Mouse (Mus musculus): ENCODE measurements at regions not wholly inside any gene's neighbourhood (a gene's known extent, or its start where the extent isn't known, plus 50 kb on each side); places are given as distances from the start of the nearest gene placed in this dataset.

DNA sequence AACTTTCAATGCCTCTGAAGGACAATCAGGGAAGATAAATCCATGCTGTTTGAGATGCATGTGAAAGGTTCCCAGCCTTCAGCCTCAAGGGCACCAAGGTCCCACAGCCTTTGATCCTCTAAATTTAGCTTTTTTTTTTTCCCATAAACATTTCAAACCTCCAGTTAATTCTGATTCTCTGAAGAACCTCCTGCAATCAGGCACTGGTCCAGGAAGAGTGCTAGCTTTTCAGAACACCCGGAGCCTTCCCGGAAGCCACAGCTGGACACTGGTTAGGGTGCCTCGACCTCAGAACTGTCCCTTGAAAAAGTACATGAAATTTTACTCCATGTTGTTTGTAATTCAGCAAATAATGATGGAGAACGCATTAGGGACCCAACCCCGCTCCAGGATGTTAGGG, 348.9 kb downstream of the Prdm2 start:
- no peaks in the 10 kb centered on the region for H3K9me3 ChIP-seq (ENCODE audit: control insufficient read depth, low read length)
- no peaks in the 10 kb centered on the region for H3K4me1 ChIP-seq (ENCODE audit: control insufficient read depth in 2 of 2, insufficient read depth in 2 of 2, low read length in 2 of 2)
- WGBS = 70% methylated on average over 5 of the region's 5 CpGs
- H3K27me3 ChIP-seq (ENCODE audit: control insufficient read depth, insufficient read depth, low read length) = no peaks in the 10 kb centered on the region
- no peak overlapping the region for H3K4me2 ChIP-seq (ENCODE audit: low read length)
- no peak overlapping the region for H3K4me3 ChIP-seq (ENCODE audit: control insufficient read depth in 1 of 2, insufficient read depth in 1 of 2, low read depth in 1 of 2, low read length in 2 of 2)
- H3K27ac ChIP-seq (replicated peaks in 1 of 2; ENCODE audit: control insufficient read depth in 1 of 2, insufficient read depth in 1 of 2, low read depth in 2 of 2, low read length in 2 of 2) = no peak overlapping the region
- H3K9ac ChIP-seq (ENCODE audit: low read length) = no peak overlapping the region
- no peaks in the 10 kb centered on the region for H3K36me3 ChIP-seq (ENCODE audit: control insufficient read depth, insufficient read depth, low read length)
- ATAC-seq (ENCODE audit: insufficient number of reproducible peaks, insufficient read depth, low FRiP score, low read depth) = no peak

DNA sequence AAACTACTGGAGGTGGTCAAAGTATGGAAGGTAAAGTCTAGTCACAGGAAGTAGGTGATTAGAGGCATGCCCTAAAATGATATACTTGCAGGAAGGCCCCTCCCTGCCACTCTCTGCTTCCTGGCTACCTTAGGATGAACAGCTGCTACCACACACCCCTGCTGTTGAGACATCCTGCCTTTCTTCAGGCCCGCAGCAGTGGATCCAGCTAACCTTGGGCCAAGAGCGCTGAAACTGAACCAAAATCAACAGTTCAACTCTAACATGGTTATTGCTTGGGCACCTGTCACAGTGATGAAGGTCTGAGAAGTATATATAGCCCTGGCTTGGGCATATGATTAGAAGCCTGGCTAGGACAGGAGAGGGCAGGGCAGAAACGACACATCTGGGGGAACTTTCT, 352.4 kb downstream of the Prdm2 start:
- Histone ChIP-seq H3K4me2 (ENCODE audit: low read length) (no peak overlapping the region), H3K36me3 (ENCODE audit: control insufficient read depth, insufficient read depth, low read length) (no peaks in the 10 kb centered on the region), H3K9me3 (ENCODE audit: control insufficient read depth, low read length) (no peaks in the 10 kb centered on the region), H3K9ac (ENCODE audit: low read length) (no peak overlapping the region), H3K4me1 (ENCODE audit: control insufficient read depth in 2 of 2, insufficient read depth in 2 of 2, low read length in 2 of 2) (peaks cover 7 to 9% of the 10 kb centered on the region in 2 experiments), H3K27ac (replicated peaks in 1 of 2; ENCODE audit: control insufficient read depth in 1 of 2, insufficient read depth in 1 of 2, low read depth in 2 of 2, low read length in 2 of 2) (no peak overlapping the region), H3K27me3 (ENCODE audit: control insufficient read depth, insufficient read depth, low read length) (no peaks in the 10 kb centered on the region), H3K4me3 (ENCODE audit: control insufficient read depth in 1 of 2, insufficient read depth in 1 of 2, low read depth in 1 of 2, low read length in 2 of 2) (no peak overlapping the region)
- 81% methylated on average over 3 of the region's 3 CpGs for WGBS
- no peak for ATAC-seq (ENCODE audit: insufficient number of reproducible peaks, insufficient read depth, low FRiP score, low read depth)

DNA sequence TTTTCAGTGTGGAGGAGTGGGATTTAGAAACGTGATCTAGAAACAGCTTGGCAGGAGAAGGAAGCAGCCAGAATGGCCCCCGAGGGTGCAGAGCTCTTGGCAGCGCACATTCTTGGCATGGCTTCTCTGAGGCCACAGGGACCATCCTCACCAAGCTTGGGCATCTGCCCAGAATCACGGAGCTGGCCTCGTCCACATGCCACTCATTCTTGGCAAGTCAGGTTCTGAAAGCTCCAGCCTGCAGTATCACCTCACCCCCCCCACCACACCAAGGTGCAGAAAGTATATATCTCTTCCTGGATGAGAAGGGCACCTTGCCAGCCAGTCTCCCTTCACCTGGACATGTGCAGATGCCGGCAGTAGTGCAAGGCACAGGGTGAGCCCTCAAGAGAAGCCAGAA, 356.2 kb downstream of the Prdm2 start:
- WGBS = 20% methylated on average over 6 of the region's 6 CpGs
- Histone ChIP-seq H3K36me3 (ENCODE audit: control insufficient read depth, insufficient read depth, low read length) (no peaks in the 10 kb centered on the region), H3K9me3 (ENCODE audit: control insufficient read depth, low read length) (no peaks in the 10 kb centered on the region), H3K9ac (ENCODE audit: low read length) (no peak overlapping the region), H3K4me2 (ENCODE audit: low read length) (no peak overlapping the region), H3K4me3 (ENCODE audit: control insufficient read depth in 1 of 2, insufficient read depth in 1 of 2, low read depth in 1 of 2, low read length in 2 of 2) (no peak overlapping the region), H3K4me1 (ENCODE audit: control insufficient read depth in 2 of 2, insufficient read depth in 2 of 2, low read length in 2 of 2) (peaks cover 7 to 9% of the 10 kb centered on the region in 2 experiments), H3K27ac (replicated peaks in 1 of 2; ENCODE audit: control insufficient read depth in 1 of 2, insufficient read depth in 1 of 2, low read depth in 2 of 2, low read length in 2 of 2) (no peak overlapping the region), H3K27me3 (ENCODE audit: control insufficient read depth, insufficient read depth, low read length) (no peaks in the 10 kb centered on the region)
- ATAC-seq (ENCODE audit: insufficient number of reproducible peaks, insufficient read depth, low FRiP score, low read depth) = 0 out of 2 replicates have a peak, but pooled peaks have one; percentile 43

DNA sequence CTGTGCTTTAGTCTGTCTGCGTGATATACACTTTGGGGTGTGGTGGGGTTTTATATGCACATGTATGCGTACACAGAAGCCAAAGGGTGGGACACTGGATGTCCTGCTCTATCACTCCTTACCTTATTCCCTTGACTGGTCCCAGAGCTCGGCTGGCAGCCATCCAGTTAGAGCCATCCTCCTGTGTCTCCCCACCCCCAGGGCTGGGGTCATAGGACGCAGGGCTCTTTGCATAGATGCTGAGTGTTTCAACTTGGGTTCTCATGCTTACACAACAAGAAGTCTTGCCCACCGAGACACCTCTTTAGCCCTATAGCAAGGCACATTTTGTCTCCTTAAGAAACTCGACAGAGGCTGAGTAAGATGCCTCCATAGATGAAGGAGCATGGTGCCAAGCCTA, 357.2 kb downstream of the Prdm2 start:
- no peak overlapping the region for H3K9ac ChIP-seq (ENCODE audit: low read length)
- no peak overlapping the region for H3K4me3 ChIP-seq (ENCODE audit: control insufficient read depth in 1 of 2, insufficient read depth in 1 of 2, low read depth in 1 of 2, low read length in 2 of 2)
- peaks cover 7 to 9% of the 10 kb centered on the region in 2 experiments for H3K4me1 ChIP-seq (ENCODE audit: control insufficient read depth in 2 of 2, insufficient read depth in 2 of 2, low read length in 2 of 2)
- no peak overlapping the region for H3K27ac ChIP-seq (replicated peaks in 1 of 2; ENCODE audit: control insufficient read depth in 1 of 2, insufficient read depth in 1 of 2, low read depth in 2 of 2, low read length in 2 of 2)
- no peaks in the 10 kb centered on the region for H3K9me3 ChIP-seq (ENCODE audit: control insufficient read depth, low read length)
- no peak overlapping the region for H3K4me2 ChIP-seq (ENCODE audit: low read length)
- 84% methylated on average over 6 of the region's 6 CpGs for WGBS
- H3K36me3 ChIP-seq (ENCODE audit: control insufficient read depth, insufficient read depth, low read length) = no peaks in the 10 kb centered on the region
- no peaks in the 10 kb centered on the region for H3K27me3 ChIP-seq (ENCODE audit: control insufficient read depth, insufficient read depth, low read length)
- ATAC-seq (ENCODE audit: insufficient number of reproducible peaks, insufficient read depth, low FRiP score, low read depth) = no peak

DNA sequence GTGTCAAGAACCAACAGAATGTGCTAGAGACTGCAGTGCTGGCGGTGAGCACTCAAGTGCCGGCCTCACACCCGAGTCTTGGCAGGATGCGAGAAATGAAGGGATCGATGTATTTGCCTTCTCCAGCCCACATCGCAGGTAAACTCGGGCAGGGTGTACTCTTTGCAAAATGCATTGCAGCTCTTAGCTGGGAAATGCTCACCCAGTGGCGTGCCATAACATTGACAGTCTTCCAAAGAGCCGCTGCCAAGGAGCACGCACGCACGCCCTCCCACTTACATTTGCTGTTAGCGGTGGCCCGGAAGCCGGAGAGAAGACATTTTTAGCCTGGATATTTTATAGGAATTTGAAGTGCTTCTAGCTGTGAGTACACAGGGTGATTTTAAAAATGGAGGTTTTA, 358.9 kb downstream of the Prdm2 start:
- Histone ChIP-seq H3K27ac (replicated peaks in 1 of 2; ENCODE audit: control insufficient read depth in 1 of 2, insufficient read depth in 1 of 2, low read depth in 2 of 2, low read length in 2 of 2) (no peak overlapping the region), H3K36me3 (ENCODE audit: control insufficient read depth, insufficient read depth, low read length) (no peaks in the 10 kb centered on the region), H3K9me3 (ENCODE audit: control insufficient read depth, low read length) (no peaks in the 10 kb centered on the region), H3K4me2 (ENCODE audit: low read length) (no peak overlapping the region), H3K9ac (ENCODE audit: low read length) (no peak overlapping the region), H3K4me1 (ENCODE audit: control insufficient read depth in 2 of 2, insufficient read depth in 2 of 2, low read length in 2 of 2) (peaks cover 7 to 9% of the 10 kb centered on the region in 2 experiments), H3K4me3 (ENCODE audit: control insufficient read depth in 1 of 2, insufficient read depth in 1 of 2, low read depth in 1 of 2, low read length in 2 of 2) (no peak overlapping the region), H3K27me3 (ENCODE audit: control insufficient read depth, insufficient read depth, low read length) (no peaks in the 10 kb centered on the region)
- no peak for ATAC-seq (ENCODE audit: insufficient number of reproducible peaks, insufficient read depth, low FRiP score, low read depth)
- WGBS = 90% methylated on average over 15 of the region's 15 CpGs

DNA sequence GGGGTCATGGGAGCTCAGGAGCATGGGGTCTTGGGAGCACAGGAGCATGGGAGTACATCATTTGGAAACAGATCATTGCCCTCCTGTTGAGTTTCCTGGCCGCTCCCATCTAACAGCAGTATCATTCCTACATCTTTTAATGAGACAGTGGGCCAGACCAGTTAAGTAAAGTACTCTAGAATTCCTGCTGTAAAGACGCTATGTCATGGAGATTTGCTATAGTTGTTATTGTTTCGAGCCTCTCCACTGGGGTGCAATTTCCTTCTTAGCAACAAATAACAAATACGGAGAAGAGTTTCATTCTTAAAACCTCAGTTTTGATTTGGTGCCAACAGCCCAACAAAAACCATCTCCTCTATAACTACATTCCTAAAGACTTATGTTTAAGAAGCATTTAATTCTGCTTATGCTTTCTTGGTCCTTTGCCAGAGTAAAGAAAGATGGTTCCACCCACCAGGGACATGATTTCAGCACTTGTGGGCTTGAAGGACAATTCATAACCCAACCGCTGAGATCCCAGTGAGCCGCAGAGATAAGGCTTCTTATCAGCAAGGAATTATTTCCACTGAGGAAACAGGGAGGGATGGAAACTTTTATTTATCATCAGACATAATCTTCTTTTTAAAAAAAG, 367.6 kb downstream of the Prdm2 start:
- no peaks in the 10 kb centered on the region; a peak in 1 of 4 replicates for H3K4me1 ChIP-seq (ENCODE audit: control insufficient read depth in 2 of 2, insufficient read depth in 2 of 2, low read length in 2 of 2)
- H3K9ac ChIP-seq (ENCODE audit: low read length) = no peak overlapping the region
- H3K27me3 ChIP-seq (ENCODE audit: control insufficient read depth, insufficient read depth, low read length) = no peaks in the 10 kb centered on the region
- H3K36me3 ChIP-seq (ENCODE audit: control insufficient read depth, insufficient read depth, low read length) = no peaks in the 10 kb centered on the region
- H3K4me2 ChIP-seq (ENCODE audit: low read length) = no peak overlapping the region
- no peak overlapping the region for H3K27ac ChIP-seq (replicated peaks in 1 of 2; ENCODE audit: control insufficient read depth in 1 of 2, insufficient read depth in 1 of 2, low read depth in 2 of 2, low read length in 2 of 2)
- peak; percentile 54; the same call in 1 of the 2 replicates for ATAC-seq (ENCODE audit: insufficient number of reproducible peaks, insufficient read depth, low FRiP score, low read depth)
- WGBS = 45% methylated on average over 6 of the region's 6 CpGs
- no peaks in the 10 kb centered on the region for H3K9me3 ChIP-seq (ENCODE audit: control insufficient read depth, low read length)
- H3K4me3 ChIP-seq (ENCODE audit: control insufficient read depth in 1 of 2, insufficient read depth in 1 of 2, low read depth in 1 of 2, low read length in 2 of 2) = no peak overlapping the region

DNA sequence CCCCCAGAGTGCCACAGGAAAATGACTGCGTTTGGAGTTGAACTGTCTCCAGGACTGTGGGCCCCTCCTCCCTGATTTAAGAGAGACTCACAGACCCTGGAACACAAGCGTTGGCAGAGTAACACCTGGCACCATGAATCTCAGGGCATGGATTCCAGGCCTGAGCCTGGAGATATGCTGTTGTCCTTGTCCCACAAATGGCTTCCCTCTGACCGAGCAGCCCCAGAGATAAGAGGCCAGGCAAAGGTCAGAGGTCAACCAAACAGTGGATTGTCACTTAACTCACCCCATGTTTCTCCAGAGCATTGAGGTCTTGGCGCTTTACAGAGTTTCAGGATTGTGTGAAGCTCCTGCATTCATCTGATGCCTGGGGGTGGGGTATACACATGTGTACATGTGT, 373.3 kb downstream of the Prdm2 start:
- Histone ChIP-seq H3K4me3 (ENCODE audit: control insufficient read depth in 1 of 2, insufficient read depth in 1 of 2, low read depth in 1 of 2, low read length in 2 of 2) (no peak overlapping the region), H3K27ac (replicated peaks in 1 of 2; ENCODE audit: control insufficient read depth in 1 of 2, insufficient read depth in 1 of 2, low read depth in 2 of 2, low read length in 2 of 2) (no peak overlapping the region), H3K36me3 (ENCODE audit: control insufficient read depth, insufficient read depth, low read length) (no peaks in the 10 kb centered on the region), H3K4me1 (ENCODE audit: control insufficient read depth in 2 of 2, insufficient read depth in 2 of 2, low read length in 2 of 2) (peaks cover 0 to 5% of the 10 kb centered on the region in 2 experiments; a peak in 1 of 4 replicates), H3K9me3 (ENCODE audit: control insufficient read depth, low read length) (no peaks in the 10 kb centered on the region), H3K4me2 (ENCODE audit: low read length) (no peak overlapping the region), H3K9ac (ENCODE audit: low read length) (no peak overlapping the region), H3K27me3 (ENCODE audit: control insufficient read depth, insufficient read depth, low read length) (no peaks in the 10 kb centered on the region)
- 28% methylated on average over 4 of the region's 4 CpGs for WGBS
- no peak for ATAC-seq (ENCODE audit: insufficient number of reproducible peaks, insufficient read depth, low FRiP score, low read depth)

DNA sequence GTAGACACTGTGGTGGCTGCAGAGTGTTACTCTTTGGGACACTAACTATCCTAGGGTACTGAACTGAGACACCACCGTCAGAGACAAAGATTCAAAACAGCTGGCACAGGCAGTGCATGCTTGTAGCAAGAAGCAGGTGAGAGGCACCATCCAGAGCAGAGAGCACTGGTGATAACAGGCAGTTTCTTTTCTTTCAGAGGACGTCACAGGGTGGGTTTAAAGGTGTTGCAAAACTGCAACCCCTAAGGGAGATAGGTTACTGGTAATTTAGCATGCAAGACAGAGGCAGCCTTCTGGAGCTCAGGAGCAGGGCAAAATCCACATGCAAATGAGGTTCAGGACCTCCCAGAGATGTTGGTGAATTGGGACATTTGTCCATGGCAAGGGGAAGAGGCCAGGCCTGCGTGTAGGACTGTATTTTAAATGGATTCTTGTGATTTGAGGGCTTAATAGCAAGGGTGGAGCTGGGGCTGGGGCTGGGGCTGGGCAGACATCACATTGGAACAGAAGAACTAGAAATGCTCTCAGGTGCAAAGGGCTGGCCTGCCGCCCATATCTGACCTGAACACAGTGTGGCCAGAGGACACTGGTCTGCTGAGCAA, 374.3 kb downstream of the Prdm2 start:
- Histone ChIP-seq H3K4me3 (ENCODE audit: control insufficient read depth in 1 of 2, insufficient read depth in 1 of 2, low read depth in 1 of 2, low read length in 2 of 2) (no peak overlapping the region), H3K27me3 (ENCODE audit: control insufficient read depth, insufficient read depth, low read length) (no peaks in the 10 kb centered on the region), H3K36me3 (ENCODE audit: control insufficient read depth, insufficient read depth, low read length) (no peaks in the 10 kb centered on the region), H3K4me1 (ENCODE audit: control insufficient read depth in 2 of 2, insufficient read depth in 2 of 2, low read length in 2 of 2) (peaks cover 0 to 5% of the 10 kb centered on the region in 2 experiments; a peak in 1 of 4 replicates), H3K9me3 (ENCODE audit: control insufficient read depth, low read length) (no peaks in the 10 kb centered on the region), H3K9ac (ENCODE audit: low read length) (no peak overlapping the region), H3K4me2 (ENCODE audit: low read length) (no peak overlapping the region), H3K27ac (replicated peaks in 1 of 2; ENCODE audit: control insufficient read depth in 1 of 2, insufficient read depth in 1 of 2, low read depth in 2 of 2, low read length in 2 of 2) (no peak overlapping the region)
- WGBS = 57% methylated on average over 4 of the region's 4 CpGs
- no peak for ATAC-seq (ENCODE audit: insufficient number of reproducible peaks, insufficient read depth, low FRiP score, low read depth)
